Mouse (Mus musculus) forebrain, embryonic 14.5 days (tissue): ENCODE measurements at regions not wholly inside any gene's neighbourhood (a gene's known extent, or its start where the extent isn't known, plus 50 kb on each side); places are given as distances from the start of the nearest gene placed in this dataset.
A peak's percentile ranks its signal among the peaks of the same experiment; 100 is the strongest.

Source experiments
- ATAC-seq: fragments of 200-750 bp; cut with Nextera tagmentation; 2 replicates; pipeline ENCODE4 v1.8.0; 2017; ENCODE audit warnings: mild to moderate bottlenecking, moderate library complexity
- DNase-seq: peaks from one replicate; pipeline ENCODE4 v3.0.0-alpha.2; 2015; ENCODE audit warnings: low spot score
- H3K27ac ChIP-seq: fragments of 300-500 bp; sonication (generic); 2 replicates; pipeline ENCODE4 v1.5.1; 2014; ENCODE audit warnings: low read depth, mild to moderate bottlenecking, control low read depth, low read length, moderate library complexity
- H3K27me3 ChIP-seq: fragments of 300-500 bp; sonication (generic); replicated peaks from 2 replicates; pipeline ENCODE4 v1.6.1; 2014; ENCODE audit warnings: low read length, control low read depth, mixed read lengths; ENCODE audit not compliant: control insufficient read depth, insufficient read depth
- H3K36me3 ChIP-seq: fragments of 300-500 bp; sonication (generic); 2 replicates; pipeline ENCODE4 v1.6.1; 2014; ENCODE audit warnings: low read length, control low read depth; ENCODE audit not compliant: control insufficient read depth, insufficient read depth
- H3K4me1 ChIP-seq: fragments of 300-500 bp; sonication (generic); 2 replicates; pipeline ENCODE4 v1.6.1; 2014; ENCODE audit warnings: antibody characterized with exemption, low read length, control low read depth; ENCODE audit not compliant: control insufficient read depth, insufficient read depth
- H3K4me2 ChIP-seq: fragments of 300-500 bp; sonication (generic); 2 replicates; pipeline ENCODE4 v1.6.1; 2014; ENCODE audit warnings: mild to moderate bottlenecking, control low read depth, low read length
- H3K4me3 ChIP-seq: fragments of 300-500 bp; sonication (generic); 2 replicates; pipeline ENCODE4 v1.5.1; 2014; ENCODE audit warnings: low read depth, low read length, control low read depth
- H3K9ac ChIP-seq: fragments of 300-500 bp; sonication (generic); 2 replicates; pipeline ENCODE4 v1.6.1; 2014; ENCODE audit warnings: mild to moderate bottlenecking, low read length, control low read depth, moderate library complexity
- H3K9me3 ChIP-seq: fragments of 300-500 bp; sonication (generic); replicated peaks from 2 replicates; pipeline ENCODE4 v1.6.1; 2016; ENCODE audit warnings: low read length, control low read depth, mixed read lengths; ENCODE audit not compliant: control insufficient read depth
- WGBS: fragments of 180-500 bp; shearing (Covaris S2); extraction: QIAGEN DNeasy Blood & Tissue Kit; methylation state at CpG from one replicate; pipeline ENCODE4 v1.1.7; 2014; 5-methylcytosine and 5-hydroxymethylcytosine counted together

GRCm38 (mm10) chr5:75248279-75248678 is 96.2 kb downstream of the Pdgfra start:
- H3K36me3 ChIP-seq: no peaks in the 10 kb centered on the region
- no peaks in the 10 kb centered on the region for H3K9me3 ChIP-seq
- no peak for ATAC-seq
- peak overlapping the region; percentile 80; the same call in 1 of the 2 replicates for H3K27ac ChIP-seq
- H3K4me3 ChIP-seq: no peak overlapping the region
- H3K4me2 ChIP-seq: no peak overlapping the region
- DNase-seq: no peak
- WGBS: 82% methylated on average over 6 of the region's 6 CpGs
- H3K27me3 ChIP-seq: no peaks in the 10 kb centered on the region
- no peak overlapping the region for H3K9ac ChIP-seq
- H3K4me1 ChIP-seq: peaks cover 9% of the 10 kb centered on the region

GRCm38 (mm10) chr5:75249671-75250070 is 97.6 kb downstream of the Pdgfra start:
- DNase-seq (no peak), ATAC-seq (no peak)
- Histone ChIP-seq H3K9ac (no peak overlapping the region), H3K4me2 (no peak overlapping the region), H3K4me3 (no peak overlapping the region), H3K36me3 (no peaks in the 10 kb centered on the region), H3K27ac (no peak overlapping the region), H3K9me3 (no peaks in the 10 kb centered on the region), H3K27me3 (no peaks in the 10 kb centered on the region), H3K4me1 (peaks cover 9% of the 10 kb centered on the region)
- 85% methylated on average over 3 of the region's 3 CpGs for WGBS

GRCm38 (mm10) chr5:75253349-75253748 is 101.3 kb downstream of the Pdgfra start:
- 79% methylated on average over 7 of the region's 7 CpGs for WGBS
- peaks cover 1% of the 10 kb centered on the region; the same call in 1 of the 2 replicates for H3K4me1 ChIP-seq
- no peak overlapping the region for H3K4me2 ChIP-seq
- no peaks in the 10 kb centered on the region for H3K9me3 ChIP-seq
- H3K36me3 ChIP-seq: no peaks in the 10 kb centered on the region
- H3K9ac ChIP-seq: no peak overlapping the region
- ATAC-seq (no peak), DNase-seq (no peak)
- no peak overlapping the region for H3K27ac ChIP-seq
- no peaks in the 10 kb centered on the region for H3K27me3 ChIP-seq
- H3K4me3 ChIP-seq: no peak overlapping the region

GRCm38 (mm10) chr5:75253830-75254229 is 101.7 kb downstream of the Pdgfra start:
- DNase-seq (no peak), ATAC-seq (no peak)
- Histone ChIP-seq H3K9ac (no peak overlapping the region), H3K9me3 (no peaks in the 10 kb centered on the region), H3K4me1 (no peaks in the 10 kb centered on the region), H3K36me3 (no peaks in the 10 kb centered on the region), H3K4me2 (no peak overlapping the region), H3K27me3 (no peaks in the 10 kb centered on the region), H3K4me3 (no peak overlapping the region), H3K27ac (no peak overlapping the region)
- 86% methylated on average over 5 of the region's 5 CpGs for WGBS

- DNase-seq (no peak), ATAC-seq (no peak)
- Histone ChIP-seq H3K36me3 (no peaks in the 10 kb centered on the region), H3K9ac (no peak overlapping the region), H3K4me3 (no peak overlapping the region), H3K4me1 (no peaks in the 10 kb centered on the region), H3K27me3 (no peaks in the 10 kb centered on the region), H3K9me3 (no peaks in the 10 kb centered on the region), H3K27ac (no peak overlapping the region), H3K4me2 (no peak overlapping the region)
- 90% methylated on average over 4 of the region's 4 CpGs for WGBS
Measured at GRCm38 (mm10) chr5:75256186-75256585, 104.1 kb downstream of the Pdgfra start.

GRCm38 (mm10) chr5:75257067-75257466 is 105.0 kb downstream of the Pdgfra start:
- ATAC-seq: no peak
- no peaks in the 10 kb centered on the region for H3K9me3 ChIP-seq
- no peaks in the 10 kb centered on the region for H3K27me3 ChIP-seq
- no peak overlapping the region for H3K4me2 ChIP-seq
- no peak for DNase-seq
- no peak overlapping the region for H3K27ac ChIP-seq
- no peaks in the 10 kb centered on the region for H3K4me1 ChIP-seq
- no peak overlapping the region for H3K9ac ChIP-seq
- no peak overlapping the region for H3K4me3 ChIP-seq
- 80% methylated on average over 2 of the region's 2 CpGs for WGBS
- H3K36me3 ChIP-seq: no peaks in the 10 kb centered on the region

- Histone ChIP-seq H3K4me3 (no peak overlapping the region), H3K9ac (no peak overlapping the region), H3K36me3 (no peaks in the 10 kb centered on the region), H3K4me1 (no peaks in the 10 kb centered on the region), H3K27ac (no peak overlapping the region), H3K9me3 (no peaks in the 10 kb centered on the region), H3K4me2 (no peak overlapping the region), H3K27me3 (no peaks in the 10 kb centered on the region)
- no peak for DNase-seq
- WGBS: 86% methylated on average over 10 of the region's 10 CpGs
- ATAC-seq: no peak
Measured at GRCm38 (mm10) chr5:75260247-75260646, 108.2 kb downstream of the Pdgfra start.

- no peak for ATAC-seq
- Histone ChIP-seq H3K36me3 (no peaks in the 10 kb centered on the region), H3K4me2 (no peak overlapping the region), H3K27me3 (no peaks in the 10 kb centered on the region), H3K4me3 (no peak overlapping the region), H3K9me3 (no peaks in the 10 kb centered on the region), H3K9ac (no peak overlapping the region), H3K27ac (no peak overlapping the region), H3K4me1 (no peaks in the 10 kb centered on the region)
- DNase-seq: no peak
- 84% methylated on average over 7 of the region's 7 CpGs for WGBS
Measured at GRCm38 (mm10) chr5:75266111-75266676, 114.1 kb downstream of the Pdgfra start.

- no peaks in the 10 kb centered on the region for H3K27me3 ChIP-seq
- no peak overlapping the region for H3K9ac ChIP-seq
- ATAC-seq: no peak
- H3K36me3 ChIP-seq: no peaks in the 10 kb centered on the region
- 87% methylated on average over 4 of the region's 4 CpGs for WGBS
- H3K4me3 ChIP-seq: no peak overlapping the region
- no peaks in the 10 kb centered on the region for H3K4me1 ChIP-seq
- no peak overlapping the region for H3K27ac ChIP-seq
- H3K4me2 ChIP-seq: no peak overlapping the region
- H3K9me3 ChIP-seq: no peaks in the 10 kb centered on the region
- DNase-seq: no peak
Measured at GRCm38 (mm10) chr5:75266871-75267270, 114.8 kb downstream of the Pdgfra start.
